In genomic region chr7:83723954-83724353, GRCm38 (mm10) we compare ENCODE assay signal across 21 mouse cellular contexts. TPM values are rescaled to one million over a fixed set of nuclear protein-coding genes. Genes with fewer than 3 reads are reported as not detected.
DNase-seq lines count a peak whose midpoint lies in the region; TF ChIP-seq lines count a peak whose summit lies in the region.
"Had no signal": no experiment of that assay in that cellular context is flagged by ENCODE, and none has a peak within 500 bp of the region (broad histone marks: within the 10 kb centered on the region; RNA-seq: fewer than 3 reads in every experiment).

No protein-coding gene starts in this region.

- H3K27ac ChIP-seq in gastrocnemius, adult 2 months, result peak overlapping the region; percentile 21; the same call in 1 of the 2 replicates
- peak overlapping the region; percentile 36; the same call in 1 of the 2 replicates for H3K27ac ChIP-seq in brown adipose tissue, adult 24 weeks (replicated peaks; ENCODE audit: low read depth, low read length)
- H3K27ac ChIP-seq in macrophage, result 0 out of 2 replicates have a peak overlapping the region, but pooled peaks have one; percentile 10
- H3K27ac ChIP-seq: embryonic facial prominence, embryonic 10.5 days; forebrain, embryonic 15.5 days; hindbrain, embryonic 15.5 days; intestine, embryonic 15.5 days; liver, embryonic 15.5 days; midbrain, embryonic 15.5 days; stomach, embryonic 15.5 days had no signal

- TF ChIP-seq CTCF in gastrocnemius, adult 2 months (IDR thresholded peaks at IDR 0.05), result no peak

- DNase-seq in gastrocnemius, adult 2 months, result no peak
- no peak for DNase-seq in gastrocnemius, postnatal 25 days
- peak; percentile 92 for DNase-seq in cerebellum, adult 9-10 months
- DNase-seq in kidney, postnatal 14 days, result no peak
- DNase-seq in adrenal gland, postnatal 4 days (ENCODE audit: low spot score in 2 of 2), result no peak
- DNase-seq: adrenal gland, postnatal 14 days; gastrocnemius, postnatal 14 days; kidney, adult 9 months; kidney, postnatal 25 days; lung, postnatal 4 days; thymus, adult 18-20 months; thymus, postnatal 4 days had no signal

- H3K4me1 ChIP-seq in brown adipose tissue, adult 24 weeks (ENCODE audit: control insufficient read depth, insufficient read depth, insufficient read length, low read length), result peaks cover 3% of the 10 kb centered on the region
- H3K4me1 ChIP-seq: forebrain, embryonic 15.5 days; hindbrain, embryonic 15.5 days; intestine, embryonic 15.5 days; liver, embryonic 15.5 days; midbrain, embryonic 15.5 days; stomach, embryonic 15.5 days had no signal

- intact Hi-C loops in gastrocnemius, adult 2 months (cut with DNase I), result no loop called here

- H3K79me2 ChIP-seq in macrophage (ENCODE audit: inconsistent target), result no peaks in the 10 kb centered on the region

- H3K36me3 ChIP-seq in macrophage (ENCODE audit: inconsistent target), result no peaks in the 10 kb centered on the region
- H3K36me3 ChIP-seq: embryonic facial prominence, embryonic 10.5 days; forebrain, embryonic 15.5 days; hindbrain, embryonic 15.5 days; intestine, embryonic 15.5 days; liver, embryonic 15.5 days; midbrain, embryonic 15.5 days; stomach, embryonic 15.5 days had no signal

- H3K4me3 ChIP-seq in gastrocnemius, adult 2 months, result no peak overlapping the region
- no peak overlapping the region for H3K4me3 ChIP-seq in brown adipose tissue, adult 24 weeks (ENCODE audit: insufficient read depth, low read depth, low read length)
- no peak overlapping the region for H3K4me3 ChIP-seq in macrophage (ENCODE audit: inconsistent target)
- H3K4me3 ChIP-seq: embryonic facial prominence, embryonic 10.5 days; forebrain, embryonic 15.5 days; hindbrain, embryonic 15.5 days; intestine, embryonic 15.5 days; liver, embryonic 15.5 days; midbrain, embryonic 15.5 days; stomach, embryonic 15.5 days had no signal

RNA-seq across cellular contexts. Expression of gene Il16, which starts 21.6 kb away (rescaled TPM):
- total RNA-seq in gastrocnemius, adult 2 months (2021), result 1 to 10 TPM; 1.4 to 1.8 TPM
- total RNA-seq in gastrocnemius, postnatal 25 days (2021), result 1 to 10 TPM; 2.4 to 2.5 TPM
- 1.3 and 3.0 TPM in 2 replicates for polyA plus RNA-seq in brown adipose tissue, adult 24 weeks (2012; ENCODE audit: insufficient read depth, insufficient read length, missing spikeins)
- 10 to 100 TPM in 8 of 26 experiments, 1 to 10 TPM in 14, under 1 TPM in 4; 0.75 to 28.2 (median 3.7) TPM for total RNA-seq in macrophage (2018; cell fraction: chromatin; rRNA removed)
- 10 to 100 TPM in 11 of 26 experiments, 1 to 10 TPM in 15; 2.0 to 24.5 (median 8.1) TPM for total RNA-seq in macrophage (2018; cell fraction: cytosol; rRNA removed)
- 10 to 100 TPM in 9 of 26 experiments, 1 to 10 TPM in 17; 1.5 to 37.2 (median 5.4) TPM for total RNA-seq in macrophage (2018; cell fraction: nucleus; rRNA removed)
- polyA plus RNA-seq in macrophage (2018), result 5.7 to 25.3 TPM (median 16.3 TPM) in 3 replicates
- total RNA-seq in adrenal gland, postnatal 4 days (2021), result 1 to 10 TPM; 8.5 to 8.8 TPM
